Mouse (Mus musculus) cerebellum, adult 8-10 months (tissue): ENCODE data around the gene Susd6.
A peak's percentile ranks its signal among the peaks of the same experiment; 100 is the strongest.

Experiments used
- DNase-seq: peaks from one replicate; pipeline ENCODE4 v3.0.0; 2022

Gene Susd6

DNA sequence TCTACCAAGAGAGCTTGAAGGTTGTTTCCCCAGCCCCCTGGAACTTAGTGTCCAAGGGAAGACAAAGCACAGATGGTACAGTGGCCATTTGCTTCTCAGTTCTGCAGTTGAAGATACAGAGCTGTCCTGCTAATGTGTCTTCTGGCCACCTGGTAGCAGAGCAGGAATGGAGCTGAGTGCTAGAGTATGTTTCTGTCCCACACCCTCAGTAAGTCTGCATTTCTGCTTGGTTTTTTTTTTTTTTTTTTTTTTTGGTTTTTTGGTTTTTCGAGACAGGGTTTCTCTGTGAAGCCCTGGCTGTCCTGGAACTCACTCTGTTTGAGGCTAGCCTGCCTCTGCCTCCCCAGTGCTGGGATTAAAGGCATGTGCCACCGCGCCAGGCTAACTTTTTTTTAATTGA, 93.0 kb downstream of the Susd6 start:
- no peak for DNase-seq

DNA sequence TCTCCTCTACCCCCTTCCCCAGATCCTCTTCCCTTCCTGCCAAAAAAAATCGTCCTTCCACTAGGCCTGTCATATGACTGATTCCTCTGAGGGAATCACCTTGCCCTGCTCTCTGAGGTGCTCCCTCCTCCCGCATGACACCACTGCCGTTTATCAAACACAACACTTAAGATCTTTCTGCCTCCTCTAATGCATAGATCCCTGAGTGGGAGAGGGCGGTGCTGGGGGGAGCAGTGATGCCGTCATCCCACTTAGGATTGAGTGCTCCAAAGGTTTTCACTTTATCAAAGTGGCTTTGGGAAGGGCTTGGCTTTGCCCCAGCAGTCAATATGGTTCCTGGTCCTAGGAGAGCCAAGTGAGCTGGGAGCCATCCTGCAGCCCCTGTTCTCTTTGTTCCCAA, 93.6 kb downstream of the Susd6 start:
- DNase-seq = no peak

DNA sequence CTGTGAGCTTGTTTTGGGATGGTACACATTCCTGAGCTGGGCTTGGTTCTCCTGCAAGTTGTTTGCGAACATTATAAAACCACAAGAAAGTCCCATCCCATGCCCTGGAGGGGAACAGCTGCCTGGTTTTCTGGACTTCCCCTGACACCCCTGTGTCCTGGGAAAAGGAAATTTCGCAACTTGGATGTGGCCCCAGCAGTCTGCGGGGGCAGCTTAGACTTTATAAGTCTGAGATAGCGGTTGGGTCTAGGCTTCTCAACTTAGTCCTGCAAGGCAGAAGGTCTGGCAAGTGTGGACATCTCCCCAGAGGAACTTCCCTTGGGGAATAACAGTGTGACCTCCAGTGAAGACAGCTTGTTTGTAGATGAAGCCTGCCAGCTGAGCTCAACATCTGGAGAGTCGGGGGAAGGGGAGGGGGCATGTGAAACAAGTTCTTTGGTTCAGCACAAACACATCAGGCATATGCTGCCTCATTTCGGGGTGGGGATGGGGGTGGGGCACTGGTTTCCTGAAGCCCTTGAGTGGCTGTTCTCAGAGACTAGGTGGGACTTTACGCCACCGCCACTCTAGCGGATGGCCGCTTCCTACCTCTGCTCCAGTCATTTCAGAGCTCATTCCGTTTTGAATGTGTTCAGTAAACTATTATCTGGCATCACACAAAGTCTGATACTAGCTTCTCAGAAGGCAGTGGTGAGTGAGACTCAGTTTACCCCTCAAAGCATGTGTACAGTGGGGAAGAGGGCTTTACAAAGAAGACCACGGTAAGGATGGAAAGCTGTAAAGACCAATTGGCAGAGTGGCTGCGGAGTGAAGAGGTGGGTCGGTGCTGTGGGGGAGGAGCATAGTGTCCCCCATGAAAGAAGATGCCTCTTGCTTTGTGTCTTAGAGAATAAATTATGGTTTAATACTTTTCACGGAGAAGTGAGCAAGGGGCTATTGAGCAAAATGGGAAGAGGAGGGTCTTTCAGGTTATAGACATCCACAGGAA, 95.3 kb downstream of the Susd6 start:
- DNase-seq = no peak

DNA sequence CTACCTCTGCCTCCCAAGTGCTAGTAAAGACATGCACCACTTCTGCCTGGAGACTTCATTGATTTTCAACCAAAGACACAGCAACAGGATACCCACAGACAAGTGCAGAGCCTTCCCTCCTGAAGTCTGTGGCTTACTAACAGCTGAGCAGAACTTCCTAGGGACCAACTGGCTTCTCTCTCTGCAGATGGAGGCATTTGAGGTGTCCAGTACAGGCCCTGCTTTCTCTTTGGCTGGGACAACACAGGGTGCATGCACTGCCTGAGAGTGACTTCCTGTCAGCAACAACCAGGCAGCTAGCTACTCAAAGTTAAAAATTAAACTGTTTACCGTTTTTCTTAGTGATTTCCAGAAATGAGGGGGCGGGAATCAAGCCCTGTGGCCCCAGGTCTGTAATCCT, 96.7 kb downstream of the Susd6 start:
- no peak for DNase-seq

DNA sequence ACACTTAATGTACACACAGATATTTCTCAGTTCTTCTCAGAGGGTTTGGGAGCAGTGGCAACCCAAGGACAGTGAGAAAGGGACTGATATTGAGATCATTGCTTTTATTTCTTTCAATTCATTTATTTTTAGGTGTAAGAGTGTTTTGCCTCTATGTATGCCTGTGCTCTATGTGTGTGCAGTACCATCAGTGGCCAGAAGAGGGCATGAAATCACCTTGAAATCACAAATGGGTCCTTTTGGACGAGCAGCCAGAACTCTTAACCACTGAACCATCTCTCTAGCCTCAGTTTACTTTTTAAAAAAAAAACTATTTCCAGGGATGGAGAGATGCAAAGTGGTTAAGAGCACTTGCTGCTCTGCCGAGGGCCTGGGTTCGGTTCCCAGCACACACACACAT, 99.0 kb downstream of the Susd6 start:
- no peak for DNase-seq

DNA sequence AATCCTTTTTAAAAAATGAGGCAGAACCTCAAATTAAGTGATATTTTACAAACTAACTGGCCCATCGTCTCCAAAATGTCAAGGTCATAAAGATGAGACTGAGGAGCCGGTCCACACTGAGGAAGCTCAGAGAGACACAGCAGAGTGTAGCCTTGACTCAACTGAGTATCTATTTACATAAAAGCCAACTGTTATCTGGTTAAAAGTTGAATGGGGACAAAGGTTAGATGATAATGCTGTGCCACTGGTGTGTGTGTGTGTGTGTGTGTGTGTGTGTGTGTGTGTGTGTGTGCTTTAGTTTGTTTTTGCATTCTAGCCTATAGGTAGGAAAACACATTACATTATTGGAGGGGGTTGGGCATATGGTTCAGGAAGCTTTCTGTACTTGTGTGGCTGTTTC, 100.8 kb downstream of the Susd6 start:
- DNase-seq = no peak

DNA sequence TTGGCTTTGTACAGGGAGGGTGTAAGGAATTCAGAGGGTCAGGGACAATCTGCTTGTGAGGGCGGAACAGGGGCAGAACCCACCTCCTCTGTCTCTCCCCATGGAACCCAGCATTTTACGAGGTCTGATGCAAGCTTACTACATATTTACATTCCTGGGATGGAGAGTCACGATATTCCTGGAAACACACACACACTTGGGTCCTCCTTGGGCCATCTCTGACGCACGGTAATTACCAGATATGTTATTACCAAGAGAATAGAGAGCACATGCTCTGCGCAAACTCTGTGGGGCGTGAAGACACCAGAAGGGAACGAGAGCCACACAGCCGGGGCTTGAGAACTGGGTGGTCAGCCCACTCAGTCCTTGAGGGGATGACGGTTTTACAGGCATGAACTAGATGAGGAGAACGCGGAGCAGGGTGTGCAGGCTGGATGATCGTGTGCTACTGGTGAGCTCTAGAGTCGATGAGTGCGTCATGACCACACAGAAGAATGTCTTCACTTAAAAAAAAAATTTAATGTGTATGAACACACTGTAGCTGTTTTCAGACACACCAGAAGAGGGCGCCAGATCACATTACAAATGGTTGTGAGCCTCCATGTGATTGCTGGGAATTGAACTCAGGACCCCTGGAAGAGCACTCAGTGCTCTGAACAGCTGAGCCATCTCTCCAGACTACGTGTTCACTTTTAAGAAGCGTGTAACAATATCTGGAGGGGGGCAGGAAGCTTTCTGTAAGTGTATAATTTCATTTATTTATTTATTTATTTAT, 103.6 kb downstream of the Susd6 start:
- DNase-seq = no peak

DNA sequence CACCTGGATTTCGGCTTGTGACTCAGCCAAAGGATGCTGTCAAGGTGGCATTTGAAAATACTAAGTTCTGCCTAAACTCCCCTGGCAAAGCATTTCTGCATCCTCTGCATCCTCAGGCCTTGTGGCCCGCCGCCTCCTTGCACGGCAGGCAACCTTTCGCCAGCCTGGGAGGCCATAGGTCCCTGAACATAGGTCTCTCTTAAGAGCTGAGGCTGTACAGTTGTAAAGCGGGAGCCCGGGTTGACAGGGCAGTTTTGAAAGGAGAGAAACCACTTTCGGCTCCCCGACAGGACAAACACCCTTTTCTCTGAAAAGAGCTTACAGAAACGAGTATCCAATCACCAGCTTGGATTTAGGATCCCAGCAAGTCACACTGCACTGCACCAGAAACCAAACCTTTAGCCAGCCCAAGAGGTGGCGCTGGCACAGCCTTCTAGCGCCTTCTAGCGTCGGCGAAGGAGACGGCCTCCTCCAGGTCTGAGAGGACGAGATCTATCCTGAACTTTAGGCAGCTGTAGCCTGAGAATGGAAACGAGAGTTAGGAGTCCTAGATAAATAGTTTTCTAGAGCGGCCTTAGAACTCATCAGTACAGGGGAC, 104.8 kb downstream of the Susd6 start:
- DNase-seq = peak; percentile 75

DNA sequence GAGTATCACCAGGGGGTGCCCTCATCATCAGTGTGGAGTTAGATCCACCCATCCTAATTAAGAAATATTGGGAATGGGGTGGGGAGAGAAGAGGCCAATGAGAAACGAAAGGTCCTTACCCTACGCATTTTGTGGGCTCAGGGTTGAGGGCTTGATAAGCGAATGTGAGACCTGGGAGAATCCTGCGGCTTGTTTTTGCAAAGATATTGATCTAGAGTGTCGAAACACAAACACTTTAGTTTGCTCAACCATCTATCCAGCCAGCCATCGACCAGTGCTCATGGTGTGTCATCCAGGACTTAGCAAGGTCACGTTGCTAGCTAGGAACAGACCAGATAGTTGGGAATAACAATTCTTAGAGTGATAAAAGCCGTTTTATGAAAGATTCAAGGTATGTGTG, 119.3 kb downstream of the Susd6 start:
- no peak for DNase-seq

DNA sequence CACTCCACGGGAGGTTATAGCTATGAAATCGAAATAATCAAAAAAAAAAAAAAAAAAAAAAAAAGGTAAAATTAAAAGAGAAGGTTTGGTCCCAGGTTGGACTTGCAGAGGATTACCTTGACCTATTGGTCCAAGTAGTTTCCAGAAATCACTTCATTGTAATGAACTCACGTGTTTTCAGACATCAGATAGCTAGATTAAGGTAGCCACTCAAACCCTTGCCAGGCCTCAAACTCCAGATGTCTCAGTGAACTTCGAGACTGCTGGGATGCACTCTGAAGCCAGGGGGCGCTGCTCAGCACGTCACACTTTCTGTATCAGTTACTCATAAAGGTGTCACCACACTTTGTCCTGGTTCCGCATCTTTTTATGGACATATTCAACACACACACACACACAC, 127.5 kb downstream of the Susd6 start:
- no peak for DNase-seq

DNA sequence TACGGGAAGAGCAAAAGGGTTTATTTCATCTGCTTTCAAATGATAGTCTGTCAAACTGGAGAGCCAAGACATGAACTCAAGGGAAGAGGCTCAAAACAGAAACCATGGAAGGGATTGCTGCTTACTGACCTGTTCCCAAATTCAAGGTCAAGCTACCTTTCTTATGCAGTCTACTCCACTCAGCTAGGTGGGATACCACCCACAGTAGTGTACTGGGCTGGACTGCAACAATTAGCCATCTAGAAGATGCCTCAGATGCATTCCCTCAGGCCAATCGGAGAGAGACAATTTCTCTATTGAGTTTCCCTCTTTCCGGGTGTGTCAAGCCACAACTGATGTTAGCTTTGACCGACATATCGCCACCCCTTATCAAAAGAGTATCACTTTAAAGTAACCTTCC, 131.0 kb downstream of the Susd6 start:
- no peak for DNase-seq

DNA sequence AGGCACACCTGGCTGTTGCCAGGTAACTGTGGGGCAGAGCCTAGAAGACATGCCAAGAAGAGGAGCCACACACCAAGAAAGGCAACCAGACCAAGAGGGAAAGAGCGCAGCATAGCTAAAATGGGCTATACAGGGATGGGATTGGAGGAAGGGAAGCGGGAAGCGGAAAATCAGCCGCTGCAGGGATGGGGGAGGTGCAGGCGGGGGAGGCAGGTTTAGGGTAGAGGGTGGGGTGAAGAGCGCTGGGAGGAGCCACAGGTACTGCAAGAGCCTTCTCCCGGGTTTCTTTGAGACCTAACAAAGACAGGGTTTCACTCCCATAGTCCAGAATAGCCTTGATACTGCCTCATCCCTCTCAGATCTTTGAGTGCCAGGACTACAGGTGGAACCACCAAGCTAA, 132.6 kb downstream of the Susd6 start:
- DNase-seq = no peak

DNA sequence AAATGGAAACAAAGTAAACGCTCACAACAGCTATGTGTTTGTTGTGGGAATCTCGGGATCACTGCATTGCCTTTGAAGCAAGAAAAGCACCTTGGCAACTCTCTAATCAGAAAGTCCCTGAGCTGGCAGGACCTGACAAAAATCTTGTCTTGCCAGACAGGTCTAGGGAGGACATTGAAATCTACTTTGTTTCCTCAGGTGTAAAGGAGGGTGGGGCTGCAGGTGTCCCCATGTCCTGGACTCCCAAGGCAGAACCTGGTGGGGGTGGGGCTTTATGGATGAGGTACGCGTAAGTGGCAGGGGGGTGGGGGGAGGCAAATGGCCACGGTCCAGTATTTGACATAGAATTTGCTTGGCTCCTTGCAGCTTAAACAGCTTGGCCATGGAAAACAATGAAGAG, 133.3 kb downstream of the Susd6 start:
- no peak for DNase-seq

DNA sequence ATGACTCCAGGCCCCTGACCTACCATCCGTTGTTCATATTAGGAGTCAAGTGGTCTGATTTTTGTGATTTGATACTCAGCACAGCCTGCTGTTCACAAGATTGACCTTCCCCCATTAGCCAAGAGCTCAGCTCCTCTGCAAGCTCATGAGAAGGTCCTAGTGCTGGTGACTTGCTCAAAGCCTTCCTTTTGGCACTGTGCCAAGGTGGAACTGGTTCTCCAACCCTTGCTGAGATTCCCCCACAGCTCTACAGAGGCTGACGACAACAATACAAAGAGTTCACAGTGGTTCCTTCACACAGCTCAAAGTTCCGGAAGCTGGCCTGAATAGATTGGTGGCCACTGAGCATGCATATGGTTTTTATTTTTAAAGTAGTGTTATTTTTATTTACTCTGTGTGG, 133.9 kb downstream of the Susd6 start:
- no peak for DNase-seq

DNA sequence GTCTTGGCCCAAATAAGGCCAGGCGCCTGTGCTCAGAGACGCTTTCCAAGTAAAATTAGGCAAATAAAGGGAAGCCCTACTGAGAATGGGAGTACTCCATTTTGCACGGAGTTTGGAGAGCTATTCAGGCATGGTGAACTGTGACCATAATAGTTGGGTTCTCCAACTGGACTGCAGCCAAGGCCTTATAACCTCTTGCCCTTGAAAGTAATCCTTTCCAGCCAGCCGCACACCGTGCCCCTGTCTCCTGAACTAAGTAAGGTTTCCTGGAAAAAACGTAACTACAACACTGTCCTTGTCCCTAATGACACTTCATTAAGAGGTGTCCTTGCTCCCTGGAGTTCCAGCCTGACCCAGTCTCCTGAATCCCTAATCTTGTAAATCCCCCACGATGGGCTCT, 135.6 kb downstream of the Susd6 start:
- DNase-seq = no peak

DNA sequence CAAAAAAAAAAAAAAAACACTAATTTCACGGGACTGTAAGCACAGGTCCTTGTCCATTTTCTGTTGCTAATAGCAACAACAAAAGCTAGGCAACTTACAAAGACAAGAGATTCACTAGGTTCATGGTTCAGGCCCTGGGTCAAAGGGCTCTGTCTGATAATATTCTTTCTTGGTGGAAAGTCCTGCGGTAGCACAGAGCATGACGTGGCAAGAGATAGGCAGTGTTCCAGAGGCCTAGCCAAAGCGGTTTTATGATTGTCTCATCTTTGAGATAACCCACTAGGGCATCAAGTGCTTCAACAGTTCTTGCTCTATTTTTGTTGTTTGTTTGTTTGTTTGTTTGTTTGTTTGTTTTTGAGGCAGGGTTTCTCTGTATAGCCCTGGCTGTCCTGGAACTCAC, 136.2 kb downstream of the Susd6 start:
- no peak for DNase-seq

DNA sequence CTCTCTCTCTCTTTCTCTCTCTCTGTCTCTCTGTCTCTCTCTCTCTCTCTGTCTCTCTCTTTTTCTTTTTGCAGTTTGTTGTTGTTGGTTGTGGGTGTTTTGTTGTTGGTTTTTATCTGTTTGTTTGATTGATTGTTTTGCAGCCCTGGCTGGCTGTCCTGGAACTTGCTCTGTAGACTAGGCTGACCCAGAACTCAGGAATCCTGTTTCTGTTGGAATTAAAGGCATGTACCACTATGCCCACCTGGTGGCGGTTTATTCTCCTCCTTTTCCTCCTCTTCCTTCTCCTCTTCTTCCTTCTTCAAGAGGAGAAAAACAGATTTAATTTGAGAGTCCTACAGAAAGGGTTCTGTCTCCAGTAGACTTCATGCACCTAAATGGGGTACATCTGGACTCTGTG, 137.2 kb downstream of the Susd6 start:
- DNase-seq = no peak

DNA sequence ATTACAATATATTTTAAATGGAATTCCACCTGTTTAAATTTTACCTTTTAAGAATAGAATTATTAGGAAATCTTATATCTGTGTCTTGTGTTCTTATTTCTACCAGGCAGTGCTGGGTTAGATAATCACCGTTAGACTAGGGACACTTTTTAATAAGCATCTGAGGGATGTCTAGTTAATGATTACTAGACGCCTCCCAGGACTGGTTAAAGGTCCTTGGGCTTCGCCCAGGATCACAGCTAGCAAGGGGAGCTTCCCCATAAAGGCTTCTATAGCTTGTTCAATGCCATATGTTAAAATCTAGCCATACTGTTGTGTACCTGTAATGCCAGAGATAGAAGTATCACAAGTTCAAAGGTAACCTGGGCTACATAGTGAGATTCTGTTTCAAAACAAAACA, 138.6 kb downstream of the Susd6 start:
- no peak for DNase-seq

DNA sequence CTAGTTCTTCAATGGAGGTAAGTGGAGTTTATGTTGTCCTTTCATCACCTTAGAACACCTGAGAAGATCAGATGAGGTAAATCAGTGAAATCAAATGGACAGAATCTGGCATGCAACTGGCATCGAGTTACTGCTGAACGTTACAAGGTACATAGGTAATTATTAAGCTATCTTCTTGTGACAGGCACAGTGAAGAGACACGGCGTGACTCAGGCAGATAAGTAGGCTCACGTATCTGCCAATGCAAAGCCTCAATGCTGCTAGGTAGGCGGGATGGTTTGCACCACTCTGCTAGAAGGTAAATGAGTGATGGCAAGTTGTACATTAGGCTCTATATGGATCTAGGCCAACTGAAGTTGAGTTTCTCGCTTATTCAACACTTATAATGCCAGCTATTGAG, 139.8 kb downstream of the Susd6 start:
- DNase-seq = no peak
